Mouse (Mus musculus): ENCODE results near the gene Zfp710.
"Not testable (repeated sequence)": the region's sequence is repeated elsewhere in the genome, so short reads cannot be mapped to it uniquely, and the experiment has no call there.

The Zfp710 gene

GRCm38 (mm10) chr7:80026990-80027635, 2.5 kb downstream of the Zfp710 start:
- in situ Hi-C loops (cut with MboI, MseI) = no loop called here

- in situ Hi-C loops (cut with MboI, MseI) = no loop called here
Measured at GRCm38 (mm10) chr7:80027636-80028417, 3.2 kb downstream of the Zfp710 start.

GRCm38 (mm10) chr7:80028418-80028720, 3.8 kb downstream of the Zfp710 start:
- in situ Hi-C loops (cut with MboI, MseI) = no loop called here

GRCm38 (mm10) chr7:80030009-80030408, 5.4 kb downstream of the Zfp710 start:
- in situ Hi-C loops (cut with MboI, MseI) = no loop called here

- in situ Hi-C loops (cut with MboI, MseI) = no loop called here
Measured at GRCm38 (mm10) chr7:80030486-80030885, 5.9 kb downstream of the Zfp710 start.

GRCm38 (mm10) chr7:80030987-80031386, 6.4 kb downstream of the Zfp710 start:
- in situ Hi-C loops (cut with MboI, MseI) = no loop called here

GRCm38 (mm10) chr7:80031478-80031877, 6.9 kb downstream of the Zfp710 start:
- in situ Hi-C loops (cut with MboI, MseI) = no loop called here

- in situ Hi-C loops (cut with MboI, MseI) = no loop called here
Measured at GRCm38 (mm10) chr7:80032216-80033052, 7.8 kb downstream of the Zfp710 start.

- in situ Hi-C loops (cut with MboI, MseI) = no loop called here
Measured at GRCm38 (mm10) chr7:80033064-80033717, 8.6 kb downstream of the Zfp710 start.

- in situ Hi-C loops (cut with MboI, MseI) = no loop called here
Measured at GRCm38 (mm10) chr7:80033771-80034170, 9.2 kb downstream of the Zfp710 start.

GRCm38 (mm10) chr7:80035086-80035485, 10.5 kb downstream of the Zfp710 start:
- in situ Hi-C loops (cut with MboI, MseI) = no loop called here

GRCm38 (mm10) chr7:80035748-80036147, 11.1 kb downstream of the Zfp710 start:
- in situ Hi-C loops (cut with MboI, MseI) = no loop called here

- in situ Hi-C loops (cut with MboI, MseI) = no loop called here
Measured at GRCm38 (mm10) chr7:80039699-80040098, 15.1 kb downstream of the Zfp710 start.

GRCm38 (mm10) chr7:80044170-80044569, 19.6 kb downstream of the Zfp710 start:
- in situ Hi-C loops (cut with MboI, MseI) = no loop called here

- in situ Hi-C loops (cut with MboI, MseI) = no loop called here
Measured at GRCm38 (mm10) chr7:80047041-80047440, 22.4 kb downstream of the Zfp710 start.

GRCm38 (mm10) chr7:80049746-80050145, 25.1 kb downstream of the Zfp710 start:
- in situ Hi-C loops (cut with MboI, MseI) = no loop called here

- in situ Hi-C loops (cut with MboI, MseI) = not testable (repeated sequence)
Measured at GRCm38 (mm10) chr7:80050382-80050781, 25.8 kb downstream of the Zfp710 start.

- in situ Hi-C loops (cut with MboI, MseI) = no loop called here
Measured at GRCm38 (mm10) chr7:80051835-80052234, 27.2 kb downstream of the Zfp710 start.

GRCm38 (mm10) chr7:80052261-80052660, 27.6 kb downstream of the Zfp710 start:
- in situ Hi-C loops (cut with MboI, MseI) = no loop called here

GRCm38 (mm10) chr7:80053147-80053546, 28.5 kb downstream of the Zfp710 start:
- in situ Hi-C loops (cut with MboI, MseI) = no loop called here

- in situ Hi-C loops (cut with MboI, MseI) = no loop called here
Measured at GRCm38 (mm10) chr7:80055781-80056180, 31.2 kb downstream of the Zfp710 start.
